Mouse (Mus musculus): ENCODE measurements around the gene Gskip.

The Gskip gene

GRCm38 (mm10) chr12:105683933-105684901, at the start of gene Gskip:
Gskip (plus strand) TSS chr12:105684829.
- DNase-seq (ENCODE audit: low read depth, low spot score): peak; percentile 84

GRCm38 (mm10) chr12:105636551-105636950, 48.1 kb upstream of the Gskip start:
- DNase-seq (ENCODE audit: low read depth, low spot score): no peak

- DNase-seq (ENCODE audit: low read depth, low spot score): peak; percentile 14
Observed at GRCm38 (mm10) chr12:105637554-105637953, 47.1 kb upstream of the Gskip start.

- no peak for DNase-seq (ENCODE audit: low read depth, low spot score)
Observed at GRCm38 (mm10) chr12:105642770-105643321, 41.8 kb upstream of the Gskip start.

- no peak for DNase-seq (ENCODE audit: low read depth, low spot score)
Observed at GRCm38 (mm10) chr12:105655850-105656249, 28.8 kb upstream of the Gskip start.

GRCm38 (mm10) chr12:105676274-105676673, 8.4 kb upstream of the Gskip start:
- no peak for DNase-seq (ENCODE audit: low read depth, low spot score)

GRCm38 (mm10) chr12:105678211-105678610, 6.4 kb upstream of the Gskip start:
- DNase-seq (ENCODE audit: low read depth, low spot score): no peak

- no peak for DNase-seq (ENCODE audit: low read depth, low spot score)
Observed at GRCm38 (mm10) chr12:105678762-105679161, 5.9 kb upstream of the Gskip start.

GRCm38 (mm10) chr12:105685001-105685691, 517 bp downstream of the Gskip start, which contains the start of gene Atg2b:
Atg2b (minus strand) TSS chr12:105685211.
- peak; percentile 97 for DNase-seq (ENCODE audit: low read depth, low spot score)

- no peak for DNase-seq (ENCODE audit: low read depth, low spot score)
Observed at GRCm38 (mm10) chr12:105686791-105687190, 2.2 kb downstream of the Gskip start.

GRCm38 (mm10) chr12:105687416-105687815, 2.8 kb downstream of the Gskip start:
- no peak for DNase-seq (ENCODE audit: low read depth, low spot score)

GRCm38 (mm10) chr12:105688546-105688945, 3.9 kb downstream of the Gskip start:
- DNase-seq (ENCODE audit: low read depth, low spot score): no peak

GRCm38 (mm10) chr12:105689435-105689834, 4.8 kb downstream of the Gskip start:
- DNase-seq (ENCODE audit: low read depth, low spot score): no peak

GRCm38 (mm10) chr12:105694021-105694420, 9.4 kb downstream of the Gskip start:
- no peak for DNase-seq (ENCODE audit: low read depth, low spot score)

GRCm38 (mm10) chr12:105695848-105696247, 11.2 kb downstream of the Gskip start:
- no peak for DNase-seq (ENCODE audit: low read depth, low spot score)

- DNase-seq (ENCODE audit: low read depth, low spot score): no peak
Observed at GRCm38 (mm10) chr12:105697104-105697780, 12.6 kb downstream of the Gskip start.

GRCm38 (mm10) chr12:105700433-105700832, 15.8 kb downstream of the Gskip start:
- no peak for DNase-seq (ENCODE audit: low read depth, low spot score)

- DNase-seq (ENCODE audit: low read depth, low spot score): peak; percentile 85
Observed at GRCm38 (mm10) chr12:105705799-105706487, 21.3 kb downstream of the Gskip start, which contains the start of gene Ak7. Ak7 (plus strand) TSS chr12:105705976.

- DNase-seq (ENCODE audit: low read depth, low spot score): no peak
Observed at GRCm38 (mm10) chr12:105718616-105719015, 34.0 kb downstream of the Gskip start.

GRCm38 (mm10) chr12:105720196-105720595, 35.6 kb downstream of the Gskip start:
- DNase-seq (ENCODE audit: low read depth, low spot score): no peak

Data from A20 (cell line).